Mouse (Mus musculus) ES-Bruce4 (cell line): ENCODE measurements at regions not wholly inside any gene's neighbourhood (a gene's known extent, or its start where the extent isn't known, plus 50 kb on each side); places are given as distances from the start of the nearest gene placed in this dataset.

ENCODE experiments used
- CTCF ChIP-seq: IDR thresholded peaks from one replicate; pipeline ENCODE4 v1.8.1; 2011; ENCODE audit warnings: low read depth, low read length
- EP300 ChIP-seq: IDR thresholded peaks from 2 replicates; pipeline ENCODE4 v1.6.1; 2011; ENCODE audit warnings: low read depth, low read length; ENCODE audit not compliant: insufficient read depth
- POLR2A ChIP-seq: IDR thresholded peaks from one replicate; pipeline ENCODE4 v1.8.1; 2011; ENCODE audit warnings: low read length; ENCODE audit not compliant: insufficient read depth

DNA sequence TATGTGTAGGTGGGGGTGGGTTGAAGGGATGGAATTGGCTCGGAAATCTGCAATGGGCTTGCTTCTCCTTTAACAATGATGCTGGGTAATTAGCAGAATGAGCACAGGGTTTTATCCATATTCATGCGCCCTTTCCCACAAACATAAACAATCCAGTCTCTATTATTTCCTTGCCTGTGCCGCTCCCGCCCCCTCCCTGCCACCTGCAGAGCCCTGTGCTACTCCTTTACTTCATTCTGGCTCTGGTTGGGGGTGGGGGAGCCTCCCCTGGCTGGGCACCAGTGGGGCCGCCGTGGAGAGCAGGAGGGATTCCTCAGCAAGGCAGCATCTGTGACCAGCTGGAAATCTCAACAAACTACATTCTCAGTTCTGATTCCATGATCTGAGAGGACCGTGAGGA, 374.4 kb downstream of the Bcl11a start:
- no peak for TF ChIP-seq CTCF
- no peak for TF ChIP-seq EP300
- no peak for TF ChIP-seq POLR2A
